Mouse (Mus musculus) stomach, postnatal 0 days (tissue): ENCODE results near the gene Kcne2. TPM values are rescaled to one million over a fixed set of nuclear protein-coding genes. Genes with fewer than 3 reads are reported as not detected.

Experiments used
- ATAC-seq: fragments of 200-750 bp; cut with Nextera tagmentation; 2 replicates; pipeline ENCODE4 v1.8.0; 2017; ENCODE audit not compliant: low FRiP score, low TSS enrichment
- DNase-seq: peaks from one replicate; pipeline ENCODE4 v3.0.0-alpha.2; 2016; ENCODE audit warnings: low spot score
- H3K27ac ChIP-seq: fragments of 300-500 bp; sonication (generic); replicated peaks from 2 replicates; pipeline ENCODE4 v1.5.1; 2014; ENCODE audit warnings: mild to moderate bottlenecking, control low read depth
- H3K27me3 ChIP-seq: fragments of 300-500 bp; sonication (generic); 2 replicates; pipeline ENCODE4 v1.6.1; 2014; ENCODE audit warnings: low read length; ENCODE audit not compliant: control insufficient read depth, insufficient read depth
- H3K36me3 ChIP-seq: fragments of 300-500 bp; sonication (generic); 2 replicates; pipeline ENCODE4 v1.6.1; 2014; ENCODE audit warnings: low read length, mixed read lengths; ENCODE audit not compliant: control insufficient read depth, insufficient read depth
- H3K4me1 ChIP-seq: fragments of 300-500 bp; sonication (generic); replicated peaks from 2 replicates; pipeline ENCODE4 v1.6.1; 2014; ENCODE audit warnings: antibody characterized with exemption; ENCODE audit not compliant: control insufficient read depth, insufficient read depth
- H3K4me2 ChIP-seq: fragments of 300-500 bp; sonication (generic); replicated peaks from 2 replicates; pipeline ENCODE4 v1.6.1; 2014; ENCODE audit warnings: low read depth, mild to moderate bottlenecking, control low read depth, moderate library complexity
- H3K4me3 ChIP-seq: fragments of 300-500 bp; sonication (generic); 2 replicates; pipeline ENCODE4 v1.5.1; 2014; ENCODE audit warnings: low read depth, low read length, control low read depth
- H3K9ac ChIP-seq: fragments of 300-500 bp; sonication (generic); 2 replicates; pipeline ENCODE4 v1.6.1; 2014; ENCODE audit warnings: mild to moderate bottlenecking, low read length, control low read depth, mixed read lengths
- H3K9me3 ChIP-seq: fragments of 300-500 bp; sonication (generic); 2 replicates; pipeline ENCODE4 v1.6.1; 2016; ENCODE audit warnings: low read length; ENCODE audit not compliant: control insufficient read depth
- CTCF ChIP-seq: IDR thresholded peaks from 2 replicates; pipeline ENCODE4 v1.5.1; 2016; ENCODE audit warnings: antibody characterized with exemption, low read depth, mild to moderate bottlenecking, moderate library complexity
- EP300 ChIP-seq: optimal IDR thresholded peaks from 2 replicates; pipeline ENCODE3; 2016; ENCODE audit warnings: antibody characterized with exemption
- WGBS: fragments of 180-500 bp; shearing (Covaris S2); extraction: QIAGEN DNeasy Blood & Tissue Kit; methylation state at CpG from one replicate; pipeline ENCODE4 v1.1.7; 2014; 5-methylcytosine and 5-hydroxymethylcytosine counted together
- polyA plus RNA-seq: library from polyadenylated mRNA; unstranded; fragments of >200 nt; fragmentation: Nextera tagmentation; extraction: Ambion mirVana; gene quantifications from 2 replicates; pipeline ENCODE4 v1.2.1, GENCODE M21; 2015

Gene Kcne2
- polyA plus RNA-seq, 1 experiment from 2014 or later, result 29.8 TPM

GRCm38 (mm10) chr16:92301412-92301806 lies 9.2 kb downstream of the Kcne2 start:
- WGBS, result 1% methylated on average over 12 of the region's 12 CpGs

GRCm38 (mm10) chr16:92301989-92302388 lies 9.8 kb downstream of the Kcne2 start:
- no peaks in the 10 kb centered on the region for H3K9me3 ChIP-seq
- peak overlapping the region; percentile 83 for H3K4me2 ChIP-seq
- H3K4me3 ChIP-seq, result peak overlapping the region; percentile 63
- H3K4me1 ChIP-seq, result peaks cover 2% of the 10 kb centered on the region; the same call in 1 of the 2 replicates
- H3K27ac ChIP-seq, result peak overlapping the region; percentile 71; the same call in 1 of the 2 replicates
- H3K9ac ChIP-seq, result peak overlapping the region; percentile 70
- WGBS, result 25% methylated on average over 5 of the region's 5 CpGs
- TF ChIP-seq CTCF (no peak), EP300 (no peak)
- DNase-seq (no peak), ATAC-seq (no peak)
- no peaks in the 10 kb centered on the region for H3K27me3 ChIP-seq
- H3K36me3 ChIP-seq, result peaks cover 6% of the 10 kb centered on the region; the same call in 1 of the 2 replicates

More at GRCm38 (mm10) chr16:92301412-92301806, 9.2 kb downstream of the Kcne2 start:
- no peaks in the 10 kb centered on the region for H3K27me3 ChIP-seq
- H3K9me3 ChIP-seq, result no peaks in the 10 kb centered on the region
- DNase-seq, result no peak
- peak overlapping the region; percentile 83 for H3K4me2 ChIP-seq
- no peak for TF ChIP-seq EP300
- TF ChIP-seq CTCF, result no peak
- H3K4me3 ChIP-seq, result peak overlapping the region; percentile 63
- peak; percentile 34 for ATAC-seq
- peak overlapping the region; percentile 71 for H3K27ac ChIP-seq
- peak overlapping the region; percentile 70 for H3K9ac ChIP-seq
- H3K36me3 ChIP-seq, result 0 out of 2 replicates have a peak, but pooled peaks cover 5% of the 10 kb centered on the region
- peaks cover 2% of the 10 kb centered on the region; the same call in 1 of the 2 replicates for H3K4me1 ChIP-seq

- TF ChIP-seq EP300 (no peak), CTCF (no peak)
- H3K27ac ChIP-seq, result peak overlapping the region; percentile 45; the same call in 1 of the 2 replicates
- H3K4me3 ChIP-seq, result no peak overlapping the region
- peaks cover 2% of the 10 kb centered on the region; the same call in 1 of the 2 replicates for H3K4me1 ChIP-seq
- H3K4me2 ChIP-seq, result peak overlapping the region; percentile 83
- H3K36me3 ChIP-seq, result peaks cover 9% of the 10 kb centered on the region; the same call in 1 of the 2 replicates
- no peak overlapping the region for H3K9ac ChIP-seq
- WGBS, result 54% methylated on average over 5 of the region's 5 CpGs
- ATAC-seq (0 out of 2 replicates have a peak, but pooled peaks have one; percentile 16), DNase-seq (no peak)
- H3K9me3 ChIP-seq, result no peaks in the 10 kb centered on the region
- no peaks in the 10 kb centered on the region for H3K27me3 ChIP-seq
Measured at GRCm38 (mm10) chr16:92302506-92302905, 10.3 kb downstream of the Kcne2 start.

- Histone ChIP-seq H3K9me3 (no peaks in the 10 kb centered on the region), H3K4me1 (peaks cover 2% of the 10 kb centered on the region; the same call in 1 of the 2 replicates), H3K4me3 (no peak overlapping the region), H3K9ac (no peak overlapping the region), H3K36me3 (peaks cover 12% of the 10 kb centered on the region; the same call in 1 of the 2 replicates), H3K27me3 (no peaks in the 10 kb centered on the region), H3K27ac (no peak overlapping the region), H3K4me2 (no peak overlapping the region)
- WGBS, result 100% methylated on average over 2 of the region's 2 CpGs
- no peak for TF ChIP-seq EP300
- peak; percentile 49 for TF ChIP-seq CTCF
- ATAC-seq (no peak), DNase-seq (no peak)
Measured at GRCm38 (mm10) chr16:92305519-92305918, 13.3 kb downstream of the Kcne2 start.

GRCm38 (mm10) chr16:92307947-92308346 lies 15.8 kb downstream of the Kcne2 start:
- DNase-seq, result peak; percentile 37
- Histone ChIP-seq H3K4me3 (no peak overlapping the region), H3K27ac (no peak overlapping the region), H3K9ac (no peak overlapping the region), H3K9me3 (no peaks in the 10 kb centered on the region), H3K4me1 (no peaks in the 10 kb centered on the region), H3K4me2 (no peak overlapping the region), H3K27me3 (no peaks in the 10 kb centered on the region), H3K36me3 (peaks cover 16% of the 10 kb centered on the region)
- no peak for TF ChIP-seq EP300
- peak; percentile 48 for TF ChIP-seq CTCF
- ATAC-seq, result no peak
- 53% methylated on average over 3 of the region's 3 CpGs for WGBS

GRCm38 (mm10) chr16:92309126-92309525 lies 16.9 kb downstream of the Kcne2 start:
- WGBS, result 56% methylated on average over 4 of the region's 4 CpGs
- Histone ChIP-seq H3K4me3 (no peak overlapping the region), H3K27ac (no peak overlapping the region), H3K9me3 (no peaks in the 10 kb centered on the region), H3K27me3 (no peaks in the 10 kb centered on the region), H3K36me3 (peaks cover 16% of the 10 kb centered on the region), H3K9ac (no peak overlapping the region), H3K4me1 (no peaks in the 10 kb centered on the region), H3K4me2 (no peak overlapping the region)
- TF ChIP-seq EP300 (no peak), CTCF (no peak)
- ATAC-seq, result no peak
- DNase-seq, result no peak
